In the genomic region with DNA sequence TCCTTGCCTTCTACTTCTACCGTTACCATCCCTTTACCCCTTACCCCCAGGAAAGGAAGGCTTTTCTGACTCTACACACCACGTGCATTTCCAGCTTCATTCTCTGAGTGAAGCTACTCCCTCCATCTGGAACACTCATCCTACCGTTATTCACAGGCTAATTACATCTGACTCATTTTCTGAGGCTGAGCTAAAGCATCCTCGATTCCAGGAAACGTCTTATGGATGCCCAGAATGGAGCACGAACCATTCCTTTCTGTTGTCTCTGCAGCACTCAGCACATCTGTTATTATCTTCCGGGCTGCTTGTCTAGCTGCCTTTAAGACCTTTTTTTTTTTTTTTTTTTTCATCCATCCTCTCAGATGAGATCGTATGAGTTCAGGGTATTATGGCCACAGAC, we compare ENCODE assay signal across 19 mouse cellular contexts.
"Had no signal": no experiment of that assay in that cellular context is flagged by ENCODE, and none has a peak within 500 bp of the region (broad histone marks: within the 10 kb centered on the region; RNA-seq: fewer than 3 reads in every experiment).

No protein-coding gene starts in this region.

- H3K27ac ChIP-seq: liver, embryonic 13.5 days; midbrain, embryonic 10.5 days; midbrain, embryonic 13.5 days; neural tube, embryonic 13.5 days; stomach, postnatal 0 days had no signal

- H3K9me3 ChIP-seq: liver, embryonic 13.5 days; midbrain, embryonic 10.5 days; midbrain, embryonic 13.5 days; neural tube, embryonic 13.5 days had no signal

- H3K36me3 ChIP-seq: liver, embryonic 13.5 days; midbrain, embryonic 10.5 days; midbrain, embryonic 13.5 days; neural tube, embryonic 13.5 days had no signal

- H3K4me3 ChIP-seq: liver, embryonic 13.5 days; midbrain, embryonic 10.5 days; midbrain, embryonic 13.5 days; myocyte; neural tube, embryonic 13.5 days had no signal

- DNase-seq: kidney, adult 18-20 months; kidney, adult 9 months; kidney, postnatal 14 days; kidney, postnatal 4 days; liver, embryonic 13.5 days; lung, adult 2 months; lung, postnatal 14 days; lung, postnatal 4 days; right cerebral cortex, postnatal 14 days; right cerebral cortex, postnatal 4 days; thymus, adult 2 months; thymus, postnatal 14 days; thymus, postnatal 4 days had no signal

- ATAC-seq: midbrain, embryonic 13.5 days; midbrain, embryonic 16.5 days had no signal

- H3K4me1 ChIP-seq: liver, embryonic 13.5 days; midbrain, embryonic 10.5 days; midbrain, embryonic 13.5 days; neural tube, embryonic 13.5 days had no signal

- H3K27me3 ChIP-seq: liver, embryonic 13.5 days; midbrain, embryonic 13.5 days; neural tube, embryonic 13.5 days had no signal
